Mouse (Mus musculus) lung, postnatal 0 days (tissue): ENCODE results near the gene Gm21750.

ENCODE experiments used
- CTCF ChIP-seq: IDR thresholded peaks from 2 replicates; pipeline ENCODE4 v1.5.1; 2016; ENCODE audit warnings: antibody characterized with exemption, mild to moderate bottlenecking
- EP300 ChIP-seq: IDR thresholded peaks from 2 replicates; pipeline ENCODE4 v1.6.1; 2016; ENCODE audit warnings: antibody characterized with exemption, mild to moderate bottlenecking, control low read depth

GRCm38 (mm10) chr14:73687726-73688125, 26.7 kb downstream of the Gm21750 start:
- no peak for TF ChIP-seq CTCF
- no peak for TF ChIP-seq EP300
